In the genomic region with DNA sequence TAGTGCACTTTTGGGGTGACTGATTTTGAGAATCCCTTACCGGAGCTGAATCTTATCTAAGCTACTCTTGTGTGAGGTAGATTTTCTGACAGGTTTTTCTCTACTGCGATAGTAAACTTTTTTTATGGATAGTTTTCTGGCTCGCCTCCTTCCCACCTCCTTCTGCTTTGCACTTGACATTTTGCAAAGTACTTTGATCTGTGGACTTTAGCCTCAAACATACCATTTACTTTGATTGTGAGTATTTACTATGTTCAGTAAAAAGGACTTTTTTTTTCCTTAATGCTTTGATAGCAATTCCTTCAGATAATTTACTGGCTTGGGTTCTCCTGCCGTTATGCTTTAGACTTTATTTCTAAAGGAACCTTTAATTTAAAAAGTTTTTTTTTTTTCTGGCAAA, we compare ENCODE assay signal across 14 mouse cellular contexts.
DNase-seq lines count a peak whose midpoint lies in the region; ATAC-seq and TF ChIP-seq lines count a peak whose summit lies in the region.
"Had no signal": no experiment of that assay in that cellular context is flagged by ENCODE, and none has a peak within 500 bp of the region (broad histone marks: within the 10 kb centered on the region; RNA-seq: fewer than 3 reads in every experiment).

No protein-coding gene starts in this region.

- H3K4me3 ChIP-seq in heart, embryonic 15.5 days, result peak overlapping the region; percentile 58
- 0 out of 2 replicates have a peak overlapping the region, but pooled peaks have one; percentile 1 for H3K4me3 ChIP-seq in lung, embryonic 14.5 days (ENCODE audit: low read depth, low read length)
- no peak overlapping the region for H3K4me3 ChIP-seq in lung, adult 2 months (replicated peaks; ENCODE audit: extremely low read depth, low read depth, low read length)
- H3K4me3 ChIP-seq in intestine, embryonic 16.5 days (ENCODE audit: low read length), result peak overlapping the region; percentile 27
- H3K4me3 ChIP-seq in stomach, embryonic 16.5 days (replicated peaks; ENCODE audit: low read length), result peak overlapping the region; percentile 37
- H3K4me3 ChIP-seq: hindbrain, embryonic 12.5 days; liver, embryonic 15.5 days had no signal

- no peaks in the 10 kb centered on the region for H3K9me3 ChIP-seq in heart, embryonic 15.5 days (replicated peaks)
- H3K9me3 ChIP-seq in lung, embryonic 14.5 days (ENCODE audit: low read depth, low read length), result no peaks in the 10 kb centered on the region
- H3K9me3 ChIP-seq in intestine, embryonic 16.5 days (ENCODE audit: control insufficient read depth, low read length), result no peaks in the 10 kb centered on the region
- no peaks in the 10 kb centered on the region for H3K9me3 ChIP-seq in stomach, embryonic 16.5 days (replicated peaks; ENCODE audit: control insufficient read depth, low read length)
- H3K9me3 ChIP-seq: forebrain, embryonic 10.5 days; hindbrain, embryonic 12.5 days; liver, embryonic 15.5 days had no signal

- DNase-seq in heart, postnatal 36 days, result no peak
- peak; percentile 15 for DNase-seq in lung, embryonic 14.5 days
- DNase-seq in lung, adult 2 months, result no peak
- no peak for DNase-seq in spleen, postnatal 36 days (ENCODE audit: low spot score in 2 of 2)
- DNase-seq: cerebellum, adult 2 months; right cerebral cortex, postnatal 14 days; thymus, postnatal 36 days had no signal

- intact Hi-C loops in heart, postnatal 36 days (cut with DNase I), result loop anchor here (1.0 to 2.0 kb wide), 2 partner anchors 121 to 207 kb away; no protein-coding TSS in a partner anchor

- peak overlapping the region; percentile 52 for H3K4me2 ChIP-seq in heart, embryonic 15.5 days
- H3K4me2 ChIP-seq in lung, embryonic 14.5 days, result peak overlapping the region; percentile 32; the same call in 1 of the 2 replicates
- H3K4me2 ChIP-seq in intestine, embryonic 16.5 days (ENCODE audit: low read depth, low read length), result peak overlapping the region; percentile 40
- H3K4me2 ChIP-seq in stomach, embryonic 16.5 days (ENCODE audit: low read depth, low read length), result peak overlapping the region; percentile 46
- H3K4me2 ChIP-seq: liver, embryonic 15.5 days had no signal

- TF ChIP-seq POLR2A in lung, adult 2 months (IDR thresholded peaks at IDR 0.05; ENCODE audit: borderline replicate concordance, extremely low read depth, low read depth, low read length), result no peak

- no peak for TF ChIP-seq CTCF in lung, embryonic 14.5 days (IDR thresholded peaks at IDR 0.05; ENCODE audit: low read depth)
- TF ChIP-seq CTCF in lung, adult 2 months (IDR thresholded peaks at IDR 0.05; ENCODE audit: insufficient read depth, low read length), result no peak

- H3K27ac ChIP-seq in heart, embryonic 15.5 days, result peak overlapping the region; percentile 92
- no peak overlapping the region for H3K27ac ChIP-seq in lung, embryonic 14.5 days (ENCODE audit: low read depth)
- peak overlapping the region; percentile 53 for H3K27ac ChIP-seq in intestine, embryonic 16.5 days (ENCODE audit: low read length)
- peak overlapping the region; percentile 77 for H3K27ac ChIP-seq in stomach, embryonic 16.5 days (ENCODE audit: low read length)
- H3K27ac ChIP-seq: forebrain, embryonic 10.5 days; liver, embryonic 15.5 days had no signal

- WGBS in heart, embryonic 15.5 days, result 29% methylated on average over 4 of the region's 4 CpGs
- 26% methylated on average over 4 of the region's 4 CpGs for WGBS in lung, embryonic 14.5 days
- WGBS in lung, adult 2 months, result 44% methylated on average over 4 of the region's 4 CpGs
- WGBS in intestine, embryonic 16.5 days, result 44% methylated on average over 4 of the region's 4 CpGs
- WGBS in stomach, embryonic 16.5 days, result 39% methylated on average over 4 of the region's 4 CpGs

- H3K4me1 ChIP-seq in heart, embryonic 15.5 days (replicated peaks), result peaks cover 19% of the 10 kb centered on the region
- peaks cover 14% of the 10 kb centered on the region for H3K4me1 ChIP-seq in lung, embryonic 14.5 days (ENCODE audit: insufficient read depth)
- peaks cover 4% of the 10 kb centered on the region; the same call in 1 of the 2 replicates for H3K4me1 ChIP-seq in lung, adult 2 months (ENCODE audit: control insufficient read depth, insufficient read depth, low read length)
- peaks cover 8% of the 10 kb centered on the region for H3K4me1 ChIP-seq in intestine, embryonic 16.5 days (ENCODE audit: control insufficient read depth, insufficient read depth, low read length)
- H3K4me1 ChIP-seq in stomach, embryonic 16.5 days (ENCODE audit: control insufficient read depth, insufficient read depth, low read length), result peaks cover 12% of the 10 kb centered on the region
- H3K4me1 ChIP-seq: liver, embryonic 15.5 days had no signal

- no peak for ATAC-seq in heart, embryonic 15.5 days (replicated peaks; ENCODE audit: insufficient number of reproducible peaks, insufficient read depth, low FRiP score, low read depth)
- no peak for ATAC-seq in lung, embryonic 14.5 days (ENCODE audit: insufficient read depth)
- ATAC-seq in intestine, embryonic 16.5 days, result peak; percentile 76
- ATAC-seq in stomach, embryonic 16.5 days (ENCODE audit: insufficient read depth, low FRiP score), result no peak
- ATAC-seq: CD4-positive, CD25-positive, alpha-beta regulatory T cell, adult 4 months had no signal

- H3K9ac ChIP-seq in heart, embryonic 15.5 days, result peak overlapping the region; percentile 52
- H3K9ac ChIP-seq in lung, embryonic 14.5 days, result no peak overlapping the region; the same call in 1 of the 2 replicates
- no peak overlapping the region for H3K9ac ChIP-seq in intestine, embryonic 16.5 days (ENCODE audit: low read depth, low read length)
- no peak overlapping the region; the same call in 1 of the 2 replicates for H3K9ac ChIP-seq in stomach, embryonic 16.5 days (ENCODE audit: low read length)
- H3K9ac ChIP-seq: hindbrain, embryonic 12.5 days; liver, embryonic 15.5 days had no signal

- H3K36me3 ChIP-seq in heart, embryonic 15.5 days, result no peaks in the 10 kb centered on the region
- no peaks in the 10 kb centered on the region for H3K36me3 ChIP-seq in lung, embryonic 14.5 days (ENCODE audit: insufficient read depth)
- H3K36me3 ChIP-seq in intestine, embryonic 16.5 days (ENCODE audit: control insufficient read depth, insufficient read depth, low read length), result no peaks in the 10 kb centered on the region
- H3K36me3 ChIP-seq in stomach, embryonic 16.5 days (ENCODE audit: control insufficient read depth, insufficient read depth, low read length), result no peaks in the 10 kb centered on the region
- H3K36me3 ChIP-seq: hindbrain, embryonic 12.5 days; liver, embryonic 15.5 days had no signal

- no peaks in the 10 kb centered on the region for H3K27me3 ChIP-seq in heart, embryonic 15.5 days
- H3K27me3 ChIP-seq in lung, embryonic 14.5 days (ENCODE audit: insufficient read depth, low read length), result no peaks in the 10 kb centered on the region
- H3K27me3 ChIP-seq in intestine, embryonic 16.5 days (replicated peaks; ENCODE audit: control insufficient read depth, insufficient read depth, low read length), result no peaks in the 10 kb centered on the region
- H3K27me3 ChIP-seq in stomach, embryonic 16.5 days (ENCODE audit: control insufficient read depth, insufficient read depth, low read length), result no peaks in the 10 kb centered on the region
- H3K27me3 ChIP-seq: hindbrain, embryonic 12.5 days; liver, embryonic 15.5 days had no signal
